Mouse (Mus musculus): Measurements from ENCODE around the gene Mymx. TPM values are rescaled to one million over a fixed set of nuclear protein-coding genes. Genes with fewer than 3 reads are reported as not detected.

Mymx gene
- total RNA-seq, 2 experiments from 2014 or later = not detected

DNA sequence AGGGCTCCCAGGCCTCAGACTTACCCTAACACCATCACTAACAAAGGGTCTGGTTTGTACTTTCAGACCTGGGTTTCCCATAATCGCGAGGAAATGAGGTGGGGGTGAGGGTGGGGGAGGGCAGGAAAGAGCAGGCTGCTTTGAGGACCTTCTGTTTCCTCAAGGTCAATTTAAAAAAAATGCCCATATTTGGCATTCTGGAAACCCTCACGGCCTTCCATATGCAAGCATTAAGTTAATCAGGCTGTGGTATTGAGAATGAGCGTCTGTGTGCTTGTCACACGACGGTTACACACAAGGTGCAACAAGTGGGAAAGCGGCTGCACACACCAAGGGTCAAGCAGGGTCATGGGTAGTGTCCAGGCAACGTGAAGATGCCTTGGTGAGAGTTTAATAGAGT lies 10.1 kb upstream of the Mymx start:
- no peak for DNase-seq (ENCODE audit: extremely low spot score in 1 of 2, low spot score in 1 of 2)

DNA sequence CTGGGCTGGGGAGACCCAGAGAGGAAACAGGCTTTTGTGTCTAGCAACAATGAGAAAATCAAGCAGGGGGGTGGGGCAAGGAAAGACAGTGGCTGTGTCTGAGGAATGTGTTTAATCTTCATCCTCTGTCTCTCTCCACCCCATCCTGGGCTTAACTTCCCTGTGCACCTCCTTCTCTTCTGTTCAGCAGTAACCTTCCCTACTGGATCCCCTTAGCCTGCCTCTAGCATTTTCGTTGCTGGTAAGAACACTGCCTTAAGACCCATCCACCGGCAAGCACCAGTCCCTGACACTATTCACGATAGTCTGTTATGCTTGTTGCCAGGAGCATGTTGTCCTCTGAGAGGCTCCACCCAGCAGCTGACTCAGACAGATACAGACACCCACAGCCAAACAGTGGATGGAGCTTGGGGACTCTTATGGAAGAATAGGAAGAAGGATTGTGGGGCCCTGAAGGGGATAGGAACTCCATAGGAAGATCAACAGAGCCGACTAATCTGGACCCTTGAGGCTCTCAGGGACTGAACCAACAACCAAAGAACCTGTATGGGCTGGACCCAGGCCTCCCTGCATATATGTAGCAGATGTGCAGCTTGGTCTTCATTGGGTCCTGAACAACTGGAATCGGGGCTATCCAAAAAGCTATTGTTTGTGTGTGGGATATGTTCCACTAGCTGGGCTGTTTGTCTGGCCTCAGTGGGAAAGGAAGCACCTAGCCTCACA lies 8.4 kb upstream of the Mymx start:
- DNase-seq (ENCODE audit: extremely low spot score in 1 of 2, low spot score in 1 of 2) = no peak

DNA sequence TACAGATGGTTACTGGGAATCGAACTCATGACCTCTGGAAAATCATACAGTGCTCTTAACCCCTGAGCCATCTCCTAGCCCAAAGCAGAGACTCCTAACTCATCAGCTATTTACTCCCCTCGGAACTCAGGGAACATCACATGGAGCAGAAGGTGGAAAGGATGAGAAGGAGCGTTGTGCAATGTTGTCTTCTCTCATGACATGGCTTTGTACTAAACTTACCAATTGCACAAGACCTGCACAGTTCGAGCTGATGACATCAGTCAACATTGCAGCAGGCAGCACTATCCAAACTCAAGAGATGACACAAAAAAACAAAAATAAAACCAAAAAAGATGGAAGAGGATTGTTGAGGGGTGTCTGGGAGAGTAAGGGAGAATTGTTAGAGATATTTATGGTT lies 6.5 kb upstream of the Mymx start:
- DNase-seq (ENCODE audit: extremely low spot score in 1 of 2, low spot score in 1 of 2) = no peak

DNA sequence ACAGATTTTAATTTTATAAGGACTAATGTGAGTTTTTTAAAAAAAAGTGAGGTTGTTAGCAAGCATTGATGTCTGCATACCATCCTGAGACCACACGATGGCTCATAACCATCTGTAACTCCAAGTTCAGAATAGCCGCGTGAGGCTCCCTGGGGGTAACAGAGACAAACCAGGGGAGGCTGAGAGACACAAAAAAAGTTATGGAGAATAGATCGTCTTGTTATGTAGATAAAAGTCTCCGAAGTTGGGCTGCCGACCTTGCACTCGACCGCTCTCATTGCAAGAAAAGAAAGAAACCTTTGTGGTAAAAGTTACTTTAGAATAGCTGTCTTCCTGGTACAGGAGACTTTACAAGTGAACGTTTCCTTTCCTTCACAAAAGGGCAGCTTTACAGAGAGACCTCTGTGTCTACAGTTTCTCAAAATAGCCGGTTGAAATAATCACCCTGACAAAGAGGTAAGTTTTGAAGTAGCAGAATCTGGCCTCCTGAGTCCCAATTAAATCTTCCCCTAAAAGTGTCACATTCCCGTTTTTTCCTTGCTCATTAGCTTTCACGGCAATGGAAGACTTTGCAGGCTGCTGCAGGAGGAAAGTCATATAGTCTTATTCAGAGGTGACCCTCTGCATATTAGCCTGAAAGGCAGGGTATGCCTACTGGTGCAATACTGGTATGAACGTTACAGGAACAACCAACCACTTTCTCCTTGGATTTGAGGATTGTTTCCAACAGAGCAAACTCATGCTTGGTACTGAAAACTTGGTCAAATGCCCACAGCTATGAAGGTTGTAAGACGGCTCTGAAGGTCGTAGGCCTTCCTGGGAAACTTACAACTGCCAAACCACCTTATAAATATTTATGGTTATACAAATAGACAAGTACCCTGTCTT lies 5.3 kb upstream of the Mymx start:
- DNase-seq (ENCODE audit: extremely low spot score in 1 of 2, low spot score in 1 of 2) = no peak

DNA sequence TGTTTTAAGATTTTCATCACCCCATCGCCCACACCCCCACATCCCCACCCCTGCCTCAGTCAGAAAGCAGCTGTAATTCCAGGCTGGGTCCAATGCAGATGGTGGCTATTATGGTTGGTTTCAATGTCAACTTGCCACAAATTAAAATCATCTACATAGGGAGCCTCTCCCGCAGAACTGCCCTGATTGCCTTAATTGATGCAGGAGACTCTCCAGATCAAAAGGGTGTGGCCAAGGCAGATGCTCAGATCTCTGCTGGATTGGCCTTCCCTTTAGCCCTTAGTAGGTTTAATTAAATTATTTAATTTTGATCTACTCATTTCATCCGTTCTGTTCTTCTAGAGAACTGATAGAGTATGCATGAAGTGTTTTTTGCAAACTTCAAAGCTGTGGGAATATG lies 1.1 kb upstream of the Mymx start:
- no peak for DNase-seq (ENCODE audit: extremely low spot score in 1 of 2, low spot score in 1 of 2)

DNA sequence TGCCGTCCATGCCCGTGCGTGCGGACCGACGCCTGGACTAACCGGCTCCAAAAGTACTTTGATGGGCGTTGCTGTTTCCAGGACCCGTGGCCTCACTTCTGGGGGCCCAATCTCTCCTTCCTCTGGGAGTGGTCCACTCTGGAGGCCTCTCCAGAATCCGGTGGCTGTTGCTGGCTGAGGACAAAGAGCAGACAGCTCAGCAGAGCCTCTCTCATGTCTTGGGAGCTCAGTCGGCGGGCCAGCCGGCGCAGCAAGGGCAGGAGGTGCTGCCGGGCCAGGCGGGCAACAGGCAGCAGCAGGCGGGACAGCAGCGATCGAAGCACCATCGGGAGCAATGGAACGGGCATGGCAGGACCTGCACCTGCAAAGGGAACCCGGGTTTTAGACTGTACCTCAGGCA lies 577 bp downstream of the Mymx start:
- DNase-seq (ENCODE audit: extremely low spot score in 1 of 2, low spot score in 1 of 2) = no peak

DNA sequence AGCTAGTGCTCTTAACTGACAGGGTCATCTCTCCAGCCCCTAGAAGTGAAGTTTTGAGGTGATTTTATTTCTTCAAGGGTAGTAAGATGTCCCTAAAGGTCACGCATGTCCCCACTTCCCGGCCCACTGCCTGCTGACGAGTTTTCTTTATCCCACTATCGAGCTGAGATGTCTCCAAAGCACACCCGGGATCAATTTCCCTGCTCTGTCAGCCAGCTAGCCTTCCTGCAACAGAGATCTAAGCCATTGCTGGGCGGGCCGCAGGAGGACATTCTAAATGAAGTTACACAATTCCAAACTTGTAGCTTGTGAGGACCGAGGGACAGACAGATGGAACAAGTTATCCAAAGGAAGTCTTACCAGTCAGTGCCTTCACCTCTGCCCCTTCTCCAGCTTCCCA lies 1.6 kb downstream of the Mymx start:
- no peak for DNase-seq (ENCODE audit: extremely low spot score in 1 of 2, low spot score in 1 of 2)

DNA sequence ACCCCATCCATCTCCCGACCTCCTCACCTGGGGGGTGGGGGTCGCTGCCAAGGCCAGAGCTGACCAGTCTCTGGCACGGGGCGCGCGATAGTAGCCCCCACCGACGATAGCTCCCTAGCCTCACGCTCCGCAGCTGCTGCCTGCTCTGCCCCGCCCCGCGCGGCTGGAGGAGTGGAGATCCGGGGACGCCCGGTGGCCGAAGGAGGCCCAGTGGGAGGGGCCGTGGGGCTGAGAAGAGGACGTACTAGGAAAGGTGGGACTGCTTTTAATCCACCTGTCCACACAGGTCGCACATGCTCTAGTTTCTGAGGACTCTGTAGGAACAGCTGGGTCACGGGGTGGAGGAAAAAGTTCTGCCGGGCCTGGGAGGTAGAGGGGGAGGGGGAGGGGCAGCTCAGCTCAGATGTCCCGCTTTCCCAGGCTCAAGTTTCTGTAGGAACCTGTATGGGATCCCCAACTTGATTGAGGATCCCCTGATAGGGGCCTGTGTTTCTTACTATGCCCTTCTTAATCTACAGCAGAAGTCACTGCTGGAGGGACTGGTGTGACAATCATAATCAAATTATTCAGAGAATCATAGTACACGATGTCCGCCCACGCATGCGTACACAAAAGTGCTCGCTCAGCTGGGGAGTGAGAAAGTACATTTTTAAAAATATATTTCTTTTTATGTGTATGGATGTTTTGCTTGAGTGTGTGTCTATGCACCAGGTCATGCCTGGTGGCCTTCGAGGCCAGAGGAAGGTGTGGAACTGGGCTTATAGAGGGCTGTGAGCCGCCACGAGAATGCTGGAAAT lies 2.3 kb downstream of the Mymx start, which contains the start of gene Slc29a1:
Gene Slc29a1, minus strand, starts transcription at position 161 of the 797 bp plus-strand sequence.
- no peak for DNase-seq (ENCODE audit: extremely low spot score in 1 of 2, low spot score in 1 of 2)

DNA sequence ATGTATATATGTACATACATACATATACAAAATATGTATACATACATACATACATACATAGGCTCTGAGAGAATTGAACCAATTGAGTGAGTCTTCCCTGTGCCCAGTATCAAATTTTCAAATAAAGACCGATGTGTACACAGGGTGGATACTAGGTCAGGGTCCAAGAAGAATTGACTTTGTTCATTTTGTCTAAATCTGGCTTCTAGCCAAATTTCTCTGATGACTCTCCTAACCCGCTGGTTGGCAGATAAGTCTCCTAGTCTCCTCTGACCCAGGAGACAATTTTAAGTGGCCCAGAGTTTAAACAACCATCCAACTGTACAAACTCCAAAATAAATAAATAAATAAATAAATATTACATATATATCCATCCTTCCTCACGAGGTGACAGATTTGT lies 3.0 kb downstream of the Mymx start:
- no peak for DNase-seq (ENCODE audit: extremely low spot score in 1 of 2, low spot score in 1 of 2)

DNA sequence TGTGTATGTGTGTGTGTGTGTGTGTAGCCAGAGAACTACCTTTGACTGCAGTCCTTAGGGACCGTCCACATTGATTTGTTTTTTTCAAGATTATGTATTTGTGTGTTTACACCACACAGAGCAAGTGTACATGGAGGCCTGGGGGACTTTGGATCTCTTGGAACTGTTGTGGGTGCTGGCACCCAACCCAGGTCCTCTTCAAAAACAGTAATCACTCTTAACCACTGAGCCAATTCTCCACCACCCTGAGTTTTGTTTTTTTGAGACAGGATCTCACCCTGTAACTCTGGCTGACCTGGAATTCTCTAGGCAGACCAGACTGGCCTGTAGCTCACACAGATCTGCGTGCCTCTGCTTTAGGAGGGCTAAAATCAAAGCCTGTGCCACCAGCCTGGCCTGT lies 3.5 kb downstream of the Mymx start:
- no peak for DNase-seq (ENCODE audit: extremely low spot score in 1 of 2, low spot score in 1 of 2)

DNA sequence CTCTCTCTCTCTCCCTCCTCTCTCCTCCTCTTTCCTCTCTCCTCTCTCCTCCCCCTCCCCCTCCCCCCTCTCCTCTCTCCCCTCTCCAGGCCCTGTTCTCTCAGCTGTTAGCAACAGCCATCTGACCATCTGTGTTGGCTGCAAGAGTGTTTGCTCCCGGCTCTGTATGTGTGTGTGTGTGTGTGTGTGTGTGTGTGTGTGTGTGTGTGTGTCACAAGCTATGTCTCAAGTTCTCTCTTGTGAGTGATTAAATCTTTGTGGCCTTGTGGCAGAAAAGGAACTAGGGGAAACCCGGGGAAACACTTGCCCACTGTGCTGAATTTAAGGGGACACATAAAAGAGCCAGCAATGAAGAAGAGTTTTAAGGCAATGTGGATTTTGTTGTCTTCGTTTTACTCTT lies 4.1 kb downstream of the Mymx start:
- no peak for DNase-seq (ENCODE audit: extremely low spot score in 1 of 2, low spot score in 1 of 2)

DNA sequence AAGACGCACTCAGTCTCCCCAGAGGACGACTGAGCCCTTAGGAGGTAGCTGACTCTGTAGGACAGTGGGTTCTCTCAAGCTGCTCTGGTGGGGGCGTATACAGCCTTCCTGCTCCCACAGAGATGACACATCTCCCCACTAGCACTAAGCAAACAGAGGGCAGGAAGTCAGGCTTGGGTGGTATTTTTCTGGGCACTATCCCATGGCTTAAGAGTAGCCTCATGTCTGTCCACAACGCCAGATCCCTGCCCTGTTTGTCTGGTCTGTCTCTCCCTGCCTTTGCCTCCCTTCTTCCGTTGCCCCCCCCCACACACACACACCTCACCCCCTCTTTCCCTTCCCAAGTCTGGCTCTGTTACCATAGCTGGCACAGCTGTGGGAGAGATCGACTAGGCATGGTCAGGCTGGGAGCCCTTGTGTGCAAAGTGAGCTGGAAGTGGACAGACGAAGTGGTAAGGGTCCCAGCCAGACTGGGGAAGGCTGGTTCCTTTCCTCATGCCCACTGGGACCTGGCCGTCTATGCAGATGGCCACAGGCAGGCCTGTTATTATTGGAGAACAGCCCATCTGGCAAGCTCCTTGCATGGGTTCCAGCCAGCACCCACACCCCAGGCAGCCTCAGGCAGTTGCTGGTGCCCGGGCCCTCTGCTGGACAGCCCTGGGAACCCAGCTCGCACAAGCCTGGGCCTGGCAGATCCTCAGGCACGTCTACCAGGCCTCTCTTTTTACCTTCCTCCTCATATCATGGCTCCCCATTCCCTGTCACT lies 5.1 kb downstream of the Mymx start:
- DNase-seq (ENCODE audit: extremely low spot score in 1 of 2, low spot score in 1 of 2) = peak; percentile 45 to 51

DNA sequence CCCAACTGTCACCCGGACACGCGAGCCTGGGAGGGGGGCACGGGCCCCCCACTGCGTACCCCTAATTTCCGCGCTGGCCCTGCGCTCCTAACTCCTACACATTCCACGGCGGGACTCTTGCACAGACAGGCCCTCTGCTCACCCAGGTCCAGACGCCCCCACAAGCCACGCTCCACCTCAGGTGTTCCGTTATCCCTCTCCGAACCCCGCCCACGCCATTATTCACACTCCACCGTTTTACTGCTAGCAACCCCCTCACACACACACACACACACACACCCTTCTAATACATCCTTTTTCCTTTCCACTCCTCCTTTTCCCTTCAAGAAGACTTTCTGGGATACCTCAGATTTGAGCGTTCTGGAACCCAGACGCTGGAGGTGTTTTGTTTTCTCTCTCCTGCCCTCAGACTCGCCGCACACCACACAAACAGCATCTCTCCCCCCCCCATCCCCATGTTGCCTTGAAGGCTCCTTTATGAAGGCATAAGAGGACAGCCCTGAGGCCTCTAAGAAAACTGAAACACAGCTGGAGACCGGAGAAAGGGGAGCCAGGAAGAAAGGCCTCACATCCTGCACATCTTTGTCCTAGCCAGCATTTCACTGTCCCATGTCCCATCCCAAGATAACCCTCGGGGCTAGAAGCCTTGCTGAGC lies 6.0 kb downstream of the Mymx start:
- DNase-seq (ENCODE audit: extremely low spot score in 1 of 2, low spot score in 1 of 2) = no peak

DNA sequence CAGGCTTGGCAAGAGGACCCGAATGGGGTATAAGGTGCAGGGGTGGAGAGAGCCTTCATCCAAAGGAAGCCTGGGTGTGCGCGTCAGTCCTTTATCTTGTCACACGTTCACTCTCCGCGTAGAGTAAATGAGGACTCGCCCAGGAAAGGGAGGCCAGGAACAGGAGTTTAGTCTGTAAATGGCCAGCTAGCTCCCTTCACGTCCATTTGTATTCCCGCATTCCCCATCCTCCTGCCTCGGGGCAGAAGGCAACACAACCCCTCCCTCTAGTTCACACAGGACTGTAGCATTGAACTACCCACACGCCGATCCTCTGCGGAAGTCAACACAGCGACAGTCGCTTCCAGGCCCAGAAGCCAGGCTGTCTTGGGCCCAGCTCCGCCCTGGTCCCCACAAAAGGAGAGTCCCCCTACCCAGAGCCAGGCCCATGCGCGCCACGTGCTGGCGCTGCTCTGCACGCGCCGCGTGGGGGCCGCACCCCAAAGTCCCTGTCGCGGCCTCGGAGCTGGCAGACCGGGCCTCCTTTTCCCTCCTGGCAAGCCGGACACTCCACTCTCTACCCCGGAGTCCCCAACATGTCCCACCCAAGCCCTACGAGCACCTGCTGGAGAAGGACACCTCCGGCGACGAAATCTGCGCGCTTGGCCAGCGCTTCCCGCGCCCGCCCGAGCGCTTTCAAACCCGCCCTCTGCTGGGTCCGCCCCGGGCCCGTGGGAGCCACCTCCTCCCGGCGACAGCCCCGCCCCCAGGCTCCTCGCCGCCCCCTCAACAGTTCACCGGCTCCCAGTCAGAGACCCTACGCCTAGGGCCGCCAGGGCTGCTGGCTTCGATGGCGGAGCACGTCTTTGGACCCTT lies 6.8 kb downstream of the Mymx start:
- DNase-seq (ENCODE audit: extremely low spot score in 1 of 2, low spot score in 1 of 2) = peak in 1 of 2 experiments; percentile 54

DNA sequence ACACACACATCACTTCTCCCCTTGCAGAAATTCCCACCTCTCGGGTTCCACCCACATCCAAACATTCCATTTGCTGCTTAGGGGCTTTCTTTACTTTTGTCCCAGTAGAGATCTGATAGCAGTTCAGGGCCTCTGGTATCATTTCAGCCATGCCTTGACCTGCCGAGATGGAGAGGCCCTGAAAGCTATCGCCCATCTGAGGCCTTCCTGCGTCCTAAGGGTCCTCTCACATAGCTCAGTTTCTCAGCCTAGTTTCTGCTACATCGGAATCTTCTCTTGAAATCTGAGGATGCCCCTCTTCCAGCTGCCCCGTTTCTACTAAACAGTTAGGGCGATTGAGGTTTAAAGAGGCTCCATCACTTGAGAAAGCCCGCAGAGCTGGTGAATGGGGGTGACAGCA lies 7.7 kb downstream of the Mymx start:
- no peak for DNase-seq (ENCODE audit: extremely low spot score in 1 of 2, low spot score in 1 of 2)

DNA sequence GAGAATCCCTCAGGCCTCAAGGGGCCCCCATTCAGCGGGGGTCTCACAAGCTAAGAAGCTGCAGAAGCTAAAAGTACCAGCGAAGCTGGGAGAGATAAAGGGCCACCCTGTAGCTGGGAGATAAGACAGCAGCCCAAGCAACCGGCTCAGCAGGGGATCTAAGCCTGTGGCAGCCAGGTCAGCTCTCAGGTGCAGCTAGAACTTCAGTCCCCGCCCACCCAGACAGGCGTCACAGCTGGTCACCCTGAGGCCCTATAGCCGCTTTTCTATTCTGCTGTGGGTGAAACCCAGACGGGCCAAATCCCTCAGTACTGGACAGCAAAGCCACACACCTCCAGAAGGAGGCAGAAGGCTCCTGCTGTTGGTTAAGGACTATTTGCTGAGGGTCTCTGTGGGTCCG lies 8.4 kb downstream of the Mymx start:
- DNase-seq (ENCODE audit: extremely low spot score in 1 of 2, low spot score in 1 of 2) = no peak

DNA sequence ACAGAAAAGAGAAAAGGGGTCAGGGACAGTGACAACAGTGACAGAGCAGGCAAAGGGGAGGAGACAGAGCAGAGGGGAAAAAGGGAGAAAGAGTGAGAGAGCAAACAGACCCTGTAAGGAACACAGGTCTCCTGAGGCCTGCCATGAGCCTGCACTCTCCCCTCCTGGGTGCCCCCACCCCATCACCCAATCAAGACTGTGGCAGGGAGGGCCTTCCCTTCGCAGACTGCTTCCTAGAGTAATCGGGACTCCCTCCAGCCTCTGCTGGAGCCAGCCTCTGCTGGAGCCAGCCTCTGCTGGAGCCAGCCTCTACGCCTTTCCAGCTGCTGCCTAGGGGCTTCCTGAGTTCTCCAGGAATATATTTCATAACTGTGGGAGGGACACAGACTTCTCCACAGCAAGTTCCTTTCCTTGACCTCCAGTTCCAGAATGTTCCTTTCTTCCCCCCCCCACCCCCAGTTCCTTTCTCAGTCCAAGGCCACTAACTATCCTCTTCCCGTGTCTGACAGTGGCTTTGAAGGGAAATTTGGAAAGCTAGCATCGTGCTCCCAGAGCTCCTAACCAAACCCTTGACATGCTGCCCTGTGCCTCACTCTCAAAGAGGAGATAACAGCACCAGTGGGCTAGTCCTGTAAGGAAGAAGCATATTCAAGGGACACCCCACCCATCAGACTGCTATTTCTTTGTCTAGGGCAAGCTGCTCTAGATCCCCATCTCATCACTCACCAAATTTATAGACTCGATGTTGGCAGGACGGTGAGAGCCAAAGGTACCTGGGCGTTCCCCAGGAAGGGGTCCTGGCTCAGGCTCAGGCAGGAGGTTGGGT lies 9.1 kb downstream of the Mymx start:
- no peak for DNase-seq (ENCODE audit: extremely low spot score in 1 of 2, low spot score in 1 of 2)

All from layer of hippocampus, postnatal 25 days (tissue).